Mouse (Mus musculus) limb, embryonic 12.5 days (tissue): Measurements from ENCODE around the gene Olfr1432. TPM values are rescaled to one million over a fixed set of nuclear protein-coding genes. Genes with fewer than 3 reads are reported as not detected.
"Not testable (repeated sequence)": the region's sequence is repeated elsewhere in the genome, so short reads cannot be mapped to it uniquely, and the experiment has no call there.

Experiments
- ATAC-seq: fragments of 200-750 bp; cut with Nextera tagmentation; 2 replicates; pipeline ENCODE4 v1.8.0; 2017; ENCODE audit warnings: low read depth, moderate TSS enrichment; ENCODE audit not compliant: insufficient number of reproducible peaks, insufficient read depth, low FRiP score, low TSS enrichment
- H3K27ac ChIP-seq: fragments of 300-500 bp; sonication (generic); 2 replicates; pipeline ENCODE4 v1.5.1; 2016; ENCODE audit warnings: mild to moderate bottlenecking, moderate library complexity
- H3K27me3 ChIP-seq: fragments of 300-500 bp; sonication (generic); 2 replicates; pipeline ENCODE4 v1.6.1; 2016; ENCODE audit warnings: mild to moderate bottlenecking, moderate library complexity
- H3K36me3 ChIP-seq: fragments of 300-500 bp; sonication (generic); 2 replicates; pipeline ENCODE4 v1.6.1; 2016; ENCODE audit warnings: mild to moderate bottlenecking, moderate library complexity
- H3K4me1 ChIP-seq: fragments of 300-500 bp; sonication (generic); replicated peaks from 2 replicates; pipeline ENCODE4 v1.6.1; 2016
- H3K4me2 ChIP-seq: fragments of 300-500 bp; sonication (generic); 2 replicates; pipeline ENCODE4 v1.6.1; 2016; ENCODE audit warnings: mild to moderate bottlenecking, moderate library complexity
- H3K4me3 ChIP-seq: fragments of 300-500 bp; sonication (generic); replicated peaks from 2 replicates; pipeline ENCODE4 v1.5.1; 2016; ENCODE audit warnings: mild to moderate bottlenecking
- H3K9ac ChIP-seq: fragments of 300-500 bp; sonication (generic); replicated peaks from 2 replicates; pipeline ENCODE4 v1.6.1; 2016; ENCODE audit warnings: mild to moderate bottlenecking, moderate library complexity
- H3K9me3 ChIP-seq: fragments of 300-500 bp; sonication (generic); 2 replicates; pipeline ENCODE4 v1.6.1; 2016; ENCODE audit warnings: mild to moderate bottlenecking, moderate library complexity
- WGBS: fragments of 180-500 bp; shearing (Covaris S2); methylation state at CpG from one replicate; pipeline ENCODE4 v1.1.7; 2016; 5-methylcytosine and 5-hydroxymethylcytosine counted together
- polyA plus RNA-seq: library from polyadenylated mRNA; unstranded; fragments of >200 nt; fragmentation: Nextera tagmentation; extraction: Ambion mirVana; gene quantifications from 2 replicates; pipeline ENCODE4 v1.2.1, GENCODE M21; 2016

The Olfr1432 gene
- not detected in 2 replicates for polyA plus RNA-seq

- not testable (repeated sequence) for H3K27ac ChIP-seq, H3K9ac ChIP-seq, ATAC-seq, H3K36me3 ChIP-seq, H3K4me3 ChIP-seq, H3K9me3 ChIP-seq, H3K27me3 ChIP-seq, H3K4me1 ChIP-seq, H3K4me2 ChIP-seq
Observed at GRCm38 (mm10) chr19:12232496-12232895, at the start of gene Olfr1432. Gene Olfr1432 (minus strand): TSS chr19:12232596.

DNA sequence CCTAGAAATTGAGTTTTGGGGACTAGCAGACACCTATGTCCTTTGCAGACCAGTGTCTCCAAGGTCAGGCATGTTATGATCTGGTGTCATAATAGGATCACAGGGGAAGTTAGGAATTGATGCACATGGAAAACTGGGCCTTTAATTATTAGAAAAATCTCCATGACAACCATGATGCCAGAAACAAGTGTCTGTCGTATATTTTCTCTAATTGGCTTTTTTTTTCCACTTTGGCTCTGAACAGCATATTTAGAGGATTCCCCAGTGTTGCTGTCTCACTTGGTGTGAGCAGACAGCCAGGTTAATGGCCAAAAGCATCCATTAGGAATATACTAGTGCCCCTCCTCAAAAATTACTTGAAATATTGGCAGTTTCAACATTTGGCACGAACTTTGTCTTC is 47.2 kb upstream of the Olfr1432 start, which contains the start of gene Olfr1434:
Olfr1434 (plus strand) TSS at position 301 of the 400 bp plus-strand sequence.
- no peaks in the 10 kb centered on the region for H3K9me3 ChIP-seq
- ATAC-seq, result no peak
- H3K9ac ChIP-seq, result no peak within 1 kb of the TSS
- H3K4me1 ChIP-seq, result no peaks in the 10 kb centered on the region
- no peak within 1 kb of the TSS for H3K27ac ChIP-seq
- H3K27me3 ChIP-seq, result no peaks in the 10 kb centered on the region; the same call in 1 of the 2 replicates
- no peak within 1 kb of the TSS for H3K4me3 ChIP-seq
- 76% methylated on average over 2 of the region's 2 CpGs for WGBS
- no peaks in the 10 kb centered on the region for H3K36me3 ChIP-seq
- H3K4me2 ChIP-seq, result no peak within 1 kb of the TSS

DNA sequence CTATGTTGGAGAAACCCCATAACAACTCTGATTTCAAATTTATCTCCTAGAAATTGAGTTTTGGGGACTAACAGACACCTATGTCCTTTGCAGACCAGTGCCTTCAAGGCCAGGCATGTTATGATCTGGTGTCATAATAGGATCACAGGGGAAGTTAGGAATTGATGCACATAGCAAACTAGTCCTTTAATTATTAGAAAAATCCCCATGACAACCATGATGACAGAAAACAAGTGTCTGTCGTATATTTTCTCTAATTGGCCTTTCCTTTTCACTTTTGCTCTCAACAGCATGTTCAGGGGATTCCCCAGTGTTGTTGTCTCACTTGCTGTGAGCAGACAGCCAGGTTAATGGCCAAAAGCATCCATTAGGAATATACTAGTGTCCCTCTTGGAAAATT is 28.3 kb upstream of the Olfr1432 start, which contains the start of gene Olfr235:
Olfr235 (plus strand) TSS at position 301 of the 400 bp plus-strand sequence.
- Histone ChIP-seq H3K4me1 (no peaks in the 10 kb centered on the region), H3K27me3 (no peaks in the 10 kb centered on the region), H3K27ac (no peak within 1 kb of the TSS), H3K36me3 (no peaks in the 10 kb centered on the region), H3K9ac (no peak within 1 kb of the TSS), H3K9me3 (no peaks in the 10 kb centered on the region), H3K4me2 (no peak within 1 kb of the TSS), H3K4me3 (no peak within 1 kb of the TSS)
- ATAC-seq, result no peak
- WGBS, result 62% methylated on average over 1 of the region's 1 CpGs

DNA sequence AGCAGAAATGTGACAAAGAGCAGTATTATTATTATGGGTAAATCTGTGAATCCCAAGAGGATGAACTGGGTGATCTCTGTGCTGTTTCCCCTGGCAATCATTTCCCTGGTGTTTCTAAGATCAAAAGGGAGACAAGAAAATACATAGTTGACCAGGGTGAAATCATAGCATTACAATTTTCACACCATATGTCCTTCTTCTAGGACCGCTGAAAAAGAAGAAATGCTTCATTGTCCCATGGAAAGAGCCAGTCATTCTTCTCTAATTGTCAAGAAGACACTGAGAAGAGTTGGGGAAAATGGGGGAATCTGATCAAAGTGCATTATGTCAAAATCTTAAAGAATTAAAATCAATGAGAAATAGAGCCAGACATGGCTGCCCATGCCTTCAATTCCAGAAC is 9.2 kb upstream of the Olfr1432 start, which contains the start of gene Olfr262:
Olfr262 (minus strand) TSS at position 101 of the 400 bp plus-strand sequence.
- no peaks in the 10 kb centered on the region for H3K9me3 ChIP-seq
- H3K4me2 ChIP-seq, result no peak within 1 kb of the TSS
- no peak for ATAC-seq
- 81% methylated on average over 1 of the region's 1 CpGs for WGBS
- no peak within 1 kb of the TSS for H3K9ac ChIP-seq
- H3K27ac ChIP-seq, result no peak within 1 kb of the TSS
- H3K4me1 ChIP-seq, result no peaks in the 10 kb centered on the region
- H3K27me3 ChIP-seq, result no peaks in the 10 kb centered on the region
- H3K36me3 ChIP-seq, result no peaks in the 10 kb centered on the region
- no peak within 1 kb of the TSS for H3K4me3 ChIP-seq

GRCm38 (mm10) chr19:12200334-12200733 is 32.1 kb downstream of the Olfr1432 start, which contains the start of gene Olfr1431:
Gene Olfr1431 (plus strand): TSS chr19:12200634.
- Histone ChIP-seq H3K9me3 (no peaks in the 10 kb centered on the region), H3K36me3 (no peaks in the 10 kb centered on the region), H3K9ac (no peak within 1 kb of the TSS), H3K4me3 (no peak within 1 kb of the TSS), H3K4me1 (no peaks in the 10 kb centered on the region), H3K4me2 (no peak within 1 kb of the TSS), H3K27ac (no peak within 1 kb of the TSS), H3K27me3 (no peaks in the 10 kb centered on the region)
- WGBS, result 86% methylated on average over 1 of the region's 1 CpGs
- ATAC-seq, result no peak

DNA sequence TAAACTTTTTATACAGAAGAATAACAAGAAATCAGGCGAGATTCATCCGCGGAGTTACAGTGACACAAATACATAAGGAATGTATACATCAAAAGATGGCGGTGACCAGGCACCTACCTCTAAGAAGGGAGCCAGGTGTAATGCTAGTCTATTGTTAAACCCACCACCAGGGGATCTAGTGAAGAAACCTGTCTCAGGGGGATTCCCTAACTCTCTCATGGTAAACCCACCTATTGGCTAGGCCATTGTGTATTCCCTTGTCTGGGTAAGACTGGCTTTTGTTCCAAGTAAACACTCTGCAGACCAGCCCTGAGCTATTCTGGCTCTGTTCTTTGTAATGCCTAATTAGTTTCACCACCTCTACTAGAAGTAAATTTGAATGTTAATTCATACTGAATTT is 33.3 kb downstream of the Olfr1432 start:
- ATAC-seq, H3K9me3 ChIP-seq, H3K36me3 ChIP-seq, H3K4me2 ChIP-seq, H3K27me3 ChIP-seq, H3K27ac ChIP-seq, H3K4me1 ChIP-seq, H3K4me3 ChIP-seq, H3K9ac ChIP-seq: not testable (repeated sequence)
- 84% methylated on average over 4 of the region's 4 CpGs for WGBS

Other genes starting within 250 kb of the Olfr1432 start
- 0.04 TPM in 1 of 2 replicates, not detected in the other for gene Olfr1423, start 191.3 kb downstream of the Olfr1432 start, polyA plus RNA-seq
- gene Olfr1424, start 169.9 kb downstream of the Olfr1432 start, polyA plus RNA-seq, result not detected in 2 replicates
- gene Olfr1425, start 154.9 kb downstream of the Olfr1432 start, polyA plus RNA-seq, result not detected in 2 replicates
- not detected in 2 replicates for gene Olfr1426, start 140.6 kb downstream of the Olfr1432 start, polyA plus RNA-seq
- not detected in 2 replicates for gene Olfr1427, start 129.3 kb downstream of the Olfr1432 start, polyA plus RNA-seq
- gene Olfr1428, start 116.7 kb downstream of the Olfr1432 start, polyA plus RNA-seq, result not detected in 2 replicates
- not detected in 2 replicates for gene Olfr76, start 109.4 kb downstream of the Olfr1432 start, polyA plus RNA-seq
- not detected in 2 replicates for gene Olfr1555-ps1, start 62.5 kb downstream of the Olfr1432 start, polyA plus RNA-seq
- not detected in 2 replicates for gene Olfr1431, start 32.0 kb downstream of the Olfr1432 start, polyA plus RNA-seq
- not detected in 2 replicates for gene Olfr262, start 9.1 kb upstream of the Olfr1432 start, polyA plus RNA-seq
- not detected in 2 replicates for gene Olfr235, start 28.4 kb upstream of the Olfr1432 start, polyA plus RNA-seq
- gene Olfr1434, start 47.3 kb upstream of the Olfr1432 start, polyA plus RNA-seq, result not detected in 2 replicates
- not detected in 2 replicates for gene Olfr1436, start 66.5 kb upstream of the Olfr1432 start, polyA plus RNA-seq
- not detected in 2 replicates for gene Olfr1437, start 92.5 kb upstream of the Olfr1432 start, polyA plus RNA-seq
- not detected in 2 replicates for gene Olfr1438-ps1, start 103.3 kb upstream of the Olfr1432 start, polyA plus RNA-seq
- gene Olfr1440, start 154.7 kb upstream of the Olfr1432 start, polyA plus RNA-seq, result not detected in 2 replicates
- not detected in 2 replicates for gene Olfr1441, start 184.8 kb upstream of the Olfr1432 start, polyA plus RNA-seq
- gene Pfpl, start 195.3 kb upstream of the Olfr1432 start, polyA plus RNA-seq, result not detected in 2 replicates
- 0.22 and 0.25 TPM in 2 replicates for gene Mpeg1, start 228.2 kb upstream of the Olfr1432 start, polyA plus RNA-seq